Mouse (Mus musculus): Measurements from ENCODE around the gene Odc1. TPM values are rescaled to one million over a fixed set of nuclear protein-coding genes. Genes with fewer than 3 reads are reported as not detected.

The Odc1 gene
- polyA plus RNA-seq, 2 experiments from 2014 or later: 16.6 to 23.3 TPM

DNA sequence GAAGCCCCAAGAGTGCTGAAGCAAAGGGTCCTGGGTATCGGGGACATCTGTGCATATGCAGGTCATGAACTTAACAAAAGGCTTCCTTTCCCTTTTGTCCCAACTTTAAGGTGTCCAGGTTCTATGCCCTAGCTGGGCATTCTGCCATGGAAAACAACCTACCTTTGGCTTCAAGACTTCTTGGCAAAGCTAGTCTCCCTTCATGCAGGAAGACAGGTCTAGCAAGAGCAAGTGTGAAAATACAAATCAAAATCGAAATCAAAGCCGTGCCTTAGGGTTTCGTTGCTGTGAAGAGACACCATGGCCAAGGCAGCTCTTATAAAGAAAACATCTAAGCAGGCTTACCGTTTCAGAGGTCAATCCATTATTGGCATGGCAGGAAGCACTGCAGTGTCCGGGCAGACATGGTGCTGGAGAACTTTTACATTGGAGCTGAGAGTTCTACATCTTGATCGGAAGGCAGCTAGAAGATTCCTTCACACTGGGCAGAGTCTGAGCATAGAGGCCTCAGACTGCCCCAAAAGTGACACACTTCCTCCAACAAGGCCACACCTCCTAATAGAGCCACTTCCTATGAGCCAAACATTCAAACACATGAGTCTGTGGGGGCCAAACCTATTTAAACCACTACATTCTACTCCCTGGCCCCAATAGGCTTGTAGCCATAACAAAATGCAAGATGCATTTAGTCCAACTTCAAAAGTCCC, 44.5 kb downstream of the Odc1 start:
- no peak for ATAC-seq

- ATAC-seq: no peak
Measured at GRCm38 (mm10) chr12:17591249-17591648, 46.7 kb downstream of the Odc1 start.

GRCm38 (mm10) chr12:17593956-17594355, 49.4 kb downstream of the Odc1 start:
- no peak for ATAC-seq

DNA sequence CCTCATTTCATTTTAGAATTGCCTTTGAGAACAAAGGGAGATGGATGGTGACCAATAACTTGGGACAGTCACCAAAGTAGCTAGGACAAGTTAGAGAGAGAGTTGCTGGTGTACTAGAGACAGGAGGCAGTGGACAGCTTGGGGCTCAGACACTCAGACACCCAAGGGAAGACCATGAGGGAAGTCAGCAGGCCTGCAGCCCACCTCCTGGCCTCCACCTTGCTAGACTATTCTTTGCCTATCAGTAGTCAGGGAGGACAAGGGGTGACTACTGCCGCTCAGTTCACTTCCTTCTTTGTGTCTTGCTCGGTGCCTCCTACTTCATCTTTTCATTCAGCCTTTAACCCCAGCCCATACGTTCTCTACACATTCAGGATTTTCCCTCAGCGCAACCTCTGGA, 50.1 kb downstream of the Odc1 start:
- ATAC-seq: no peak

DNA sequence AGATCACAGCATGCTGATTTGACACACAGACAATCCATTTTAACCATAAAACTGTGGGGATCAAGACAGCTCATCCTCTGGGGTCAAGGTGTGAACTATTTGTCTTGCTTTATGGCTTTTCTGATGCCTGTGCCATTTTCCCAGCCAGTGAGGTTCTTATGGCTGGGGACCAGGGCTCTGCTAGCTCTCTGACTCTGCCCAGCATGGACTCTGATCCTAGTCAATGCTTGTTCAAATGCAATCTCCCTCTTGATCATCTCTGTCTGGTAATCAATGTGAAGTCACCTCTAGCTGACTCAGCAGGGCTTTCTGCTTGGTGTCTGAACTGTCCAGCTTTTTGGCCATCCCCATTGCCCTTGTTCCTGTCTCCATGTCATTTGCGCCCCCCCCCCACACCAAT, 50.6 kb downstream of the Odc1 start:
- no peak for ATAC-seq

Other genes starting within 250 kb of the Odc1 start
- not detected for gene Atp6v1c2, start 215.4 kb upstream of the Odc1 start, polyA plus RNA-seq (2017; shearing (Covaris generic))
- 10 to 100 TPM; 29.4 to 39.4 TPM for gene Nol10, start 196.3 kb upstream of the Odc1 start, polyA plus RNA-seq (2017; shearing (Covaris generic))
- gene Hpcal1, start 146.1 kb downstream of the Odc1 start, polyA plus RNA-seq (2017; shearing (Covaris generic)): 10 to 100 TPM; 71.5 to 87.9 TPM